In the genomic region with DNA sequence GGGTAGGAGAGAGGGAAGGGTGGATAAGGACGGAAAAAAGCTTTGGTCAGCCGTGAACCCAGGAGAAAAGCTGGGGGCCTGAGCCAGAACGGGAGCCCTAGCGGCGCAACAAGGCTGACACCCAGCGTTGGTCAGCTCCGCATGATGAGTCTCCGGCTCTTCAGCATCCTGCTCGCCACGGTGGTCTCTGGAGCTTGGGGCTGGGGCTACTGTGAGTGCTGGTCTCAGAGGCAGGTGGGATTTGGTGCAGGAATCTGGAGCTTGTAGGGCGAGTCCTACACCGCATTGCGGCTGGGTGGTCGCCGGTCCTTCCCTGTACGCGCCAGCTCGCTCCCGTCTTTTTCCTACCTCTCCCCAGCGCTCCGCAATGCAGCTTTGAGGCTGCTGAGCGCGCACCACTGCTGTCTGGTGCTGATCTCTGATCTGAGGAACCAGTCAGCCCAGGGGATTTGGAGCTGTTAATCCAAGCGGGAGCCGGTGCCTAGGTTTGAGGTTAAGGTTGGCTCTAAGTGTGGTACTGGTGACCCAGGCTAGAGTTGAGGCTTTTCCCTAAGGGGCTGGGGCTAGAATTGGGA, we compare ENCODE assay signal across 9 mouse cellular contexts. TPM values are rescaled to one million over a fixed set of nuclear protein-coding genes. Genes with fewer than 3 reads are reported as not detected.
A peak's percentile ranks its signal among the peaks of the same experiment; 100 is the strongest.
DNase-seq lines count a peak whose midpoint lies in the region; ATAC-seq and TF ChIP-seq lines count a peak whose summit lies in the region.
"Had no signal": no experiment of that assay in that cellular context is flagged by ENCODE, and none has a peak within 500 bp of the region (broad histone marks: within the 10 kb centered on the region; RNA-seq: fewer than 3 reads in every experiment).

No protein-coding gene starts in this region.

- no peaks in the 10 kb centered on the region for H3K9me3 ChIP-seq in embryonic facial prominence, embryonic 12.5 days
- H3K9me3 ChIP-seq in hindbrain, embryonic 14.5 days (ENCODE audit: control insufficient read depth, low read length), result no peaks in the 10 kb centered on the region
- no peaks in the 10 kb centered on the region for H3K9me3 ChIP-seq in liver, embryonic 16.5 days (replicated peaks; ENCODE audit: control insufficient read depth, low read length)

- H3K36me3 ChIP-seq in embryonic facial prominence, embryonic 12.5 days, result no peaks in the 10 kb centered on the region
- no peaks in the 10 kb centered on the region for H3K36me3 ChIP-seq in hindbrain, embryonic 14.5 days (replicated peaks; ENCODE audit: control insufficient read depth, insufficient read depth)
- H3K36me3 ChIP-seq in liver, embryonic 16.5 days (ENCODE audit: control insufficient read depth, insufficient read depth), result no peaks in the 10 kb centered on the region
- H3K36me3 ChIP-seq in small intestine, adult 2 months (ENCODE audit: control insufficient read depth, insufficient read depth, low read length), result no peaks in the 10 kb centered on the region
- H3K36me3 ChIP-seq: G1E had no signal

- no peak for ATAC-seq in embryonic facial prominence, embryonic 12.5 days (ENCODE audit: insufficient number of reproducible peaks, insufficient read depth, low FRiP score, low TSS enrichment)
- no peak for ATAC-seq in hindbrain, embryonic 14.5 days (ENCODE audit: low FRiP score)
- ATAC-seq in liver, embryonic 16.5 days (ENCODE audit: low read depth), result no peak
- no peak for ATAC-seq in erythroid progenitor cell, adult 5-6 weeks (replicated peaks; ENCODE audit: low FRiP score, poor library complexity, severe bottlenecking)

- H3K27ac ChIP-seq in gastrocnemius, adult 2 months, result peak overlapping the region; percentile 28
- no peak overlapping the region for H3K27ac ChIP-seq in embryonic facial prominence, embryonic 12.5 days
- peak overlapping the region; percentile 54 for H3K27ac ChIP-seq in hindbrain, embryonic 14.5 days
- no peak overlapping the region for H3K27ac ChIP-seq in liver, embryonic 16.5 days (ENCODE audit: low read length)
- no peak overlapping the region for H3K27ac ChIP-seq in small intestine, adult 2 months (ENCODE audit: insufficient read depth, low read depth, low read length)

- intact Hi-C loops in gastrocnemius, adult 2 months (cut with DNase I), result loop anchor here (5.0 kb wide), 2 partner anchors 94 to 284 kb away; a partner anchor contains a TSS

- TF ChIP-seq CTCF in gastrocnemius, adult 2 months (IDR thresholded peaks at IDR 0.05), result peak; percentile 59
- TF ChIP-seq CTCF in small intestine, adult 2 months (IDR thresholded peaks at IDR 0.05; ENCODE audit: extremely low read depth, insufficient read length, insufficient replicate concordance, low read depth, low read length), result peak; percentile 24; the same call in 1 of the 2 replicates

- peaks cover 73% of the 10 kb centered on the region for H3K27me3 ChIP-seq in embryonic facial prominence, embryonic 12.5 days
- H3K27me3 ChIP-seq in hindbrain, embryonic 14.5 days (ENCODE audit: control insufficient read depth, insufficient read depth, low read length), result peaks cover 40% of the 10 kb centered on the region
- H3K27me3 ChIP-seq in liver, embryonic 16.5 days (ENCODE audit: control insufficient read depth, insufficient read depth, low read depth, low read length), result peaks cover 87% of the 10 kb centered on the region
- no peaks in the 10 kb centered on the region for H3K27me3 ChIP-seq in small intestine, adult 2 months (ENCODE audit: control insufficient read depth, insufficient read depth, low read length)

- TF ChIP-seq POLR2A in small intestine, adult 2 months (IDR thresholded peaks at IDR 0.05; ENCODE audit: low read depth, low read length), result no peak

- H3K4me1 ChIP-seq in embryonic facial prominence, embryonic 12.5 days, result peaks cover 42% of the 10 kb centered on the region
- H3K4me1 ChIP-seq in hindbrain, embryonic 14.5 days (replicated peaks; ENCODE audit: control insufficient read depth, insufficient read depth, low read length), result peaks cover 47% of the 10 kb centered on the region
- H3K4me1 ChIP-seq in liver, embryonic 16.5 days (ENCODE audit: control insufficient read depth, low read depth, low read length), result peaks cover 21% of the 10 kb centered on the region
- peaks cover 24% of the 10 kb centered on the region for H3K4me1 ChIP-seq in small intestine, adult 2 months (ENCODE audit: control insufficient read depth, insufficient read depth, insufficient read length, low read length)

- peak overlapping the region; percentile 61 for H3K4me3 ChIP-seq in gastrocnemius, adult 2 months
- peak overlapping the region; percentile 29 for H3K4me3 ChIP-seq in embryonic facial prominence, embryonic 12.5 days
- H3K4me3 ChIP-seq in hindbrain, embryonic 14.5 days (replicated peaks; ENCODE audit: low read length), result peak overlapping the region; percentile 41
- H3K4me3 ChIP-seq in liver, embryonic 16.5 days (ENCODE audit: low read depth, low read length), result no peak overlapping the region
- peak overlapping the region; percentile 40 for H3K4me3 ChIP-seq in small intestine, adult 2 months (ENCODE audit: low read depth, low read length)

- peak overlapping the region; percentile 48 for H3K4me2 ChIP-seq in embryonic facial prominence, embryonic 12.5 days (replicated peaks)
- H3K4me2 ChIP-seq in hindbrain, embryonic 14.5 days (replicated peaks), result peak overlapping the region; percentile 63
- peak overlapping the region; percentile 34; the same call in 1 of the 2 replicates for H3K4me2 ChIP-seq in liver, embryonic 16.5 days (ENCODE audit: low read depth, low read length)

- H3K9ac ChIP-seq in embryonic facial prominence, embryonic 12.5 days, result no peak overlapping the region
- peak overlapping the region; percentile 48 for H3K9ac ChIP-seq in hindbrain, embryonic 14.5 days
- H3K9ac ChIP-seq in liver, embryonic 16.5 days (ENCODE audit: low read depth, low read length), result no peak overlapping the region

- DNase-seq in gastrocnemius, adult 2 months, result peak; percentile 72
- no peak for DNase-seq in gastrocnemius, postnatal 25 days
- DNase-seq in ES-CJ7 (ENCODE audit: low read depth, low spot score), result peak; percentile 44
- DNase-seq in hindbrain, embryonic 14.5 days (ENCODE audit: low spot score), result no peak

- under 1% methylated on average over 25 of the region's 25 CpGs for WGBS in embryonic facial prominence, embryonic 12.5 days
- WGBS in hindbrain, embryonic 14.5 days, result 2% methylated on average over 25 of the region's 25 CpGs
- 2% methylated on average over 25 of the region's 25 CpGs for WGBS in liver, embryonic 16.5 days (ENCODE audit: insufficient replicate concordance)
- 2% methylated on average over 25 of the region's 25 CpGs for WGBS in small intestine, adult 2 months

RNA-seq across cellular contexts. Expression of a gene that starts 1.0 kb away (rescaled TPM):
- not detected for total RNA-seq in gastrocnemius, adult 2 months (2021)
- total RNA-seq in gastrocnemius, postnatal 25 days (2021), result not detected
- polyA plus RNA-seq in embryonic facial prominence, embryonic 12.5 days (2016; fragmentation: Nextera tagmentation; extraction: Ambion mirVana), result 0.13 and 0.24 TPM in 2 replicates
- 0.23 and 0.25 TPM in 2 replicates for polyA plus RNA-seq in hindbrain, embryonic 14.5 days (2014; fragmentation: Nextera tagmentation; extraction: Ambion mirVana)
- 0.05 and 0.08 TPM in 2 replicates for polyA plus RNA-seq in liver, embryonic 16.5 days (2015; fragmentation: Nextera tagmentation; extraction: Ambion mirVana)
- 18.4 and 25.7 TPM in 2 replicates for polyA plus RNA-seq in small intestine, adult 2 months (2012; rRNA removed)
- not detected in 2 replicates for total RNA-seq in erythroid progenitor cell, adult 5-6 weeks (2015; ENCODE audit: low replicate concordance)
- not detected in 2 replicates for total RNA-seq in erythroid progenitor cell, adult 5-6 weeks (2017; ENCODE audit: low replicate concordance)
- total RNA-seq: G1E had no signal
- polyA plus RNA-seq: G1E had no signal

RNA-seq across cellular contexts. Expression of a gene that starts 5.1 kb away (rescaled TPM):
- 10 to 100 TPM; 20.7 to 35.3 TPM for total RNA-seq in gastrocnemius, adult 2 months (2021)
- total RNA-seq in gastrocnemius, postnatal 25 days (2021), result 10 to 100 TPM; 18.4 to 24.0 TPM
- polyA plus RNA-seq in embryonic facial prominence, embryonic 12.5 days (2016; fragmentation: Nextera tagmentation; extraction: Ambion mirVana), result 10.3 and 11.9 TPM in 2 replicates
- polyA plus RNA-seq in hindbrain, embryonic 14.5 days (2014; fragmentation: Nextera tagmentation; extraction: Ambion mirVana), result 7.7 and 9.5 TPM in 2 replicates
- polyA plus RNA-seq in liver, embryonic 16.5 days (2015; fragmentation: Nextera tagmentation; extraction: Ambion mirVana), result 1.1 and 1.7 TPM in 2 replicates
- 33.0 and 84.5 TPM in 2 replicates for polyA plus RNA-seq in small intestine, adult 2 months (2012; rRNA removed)
- total RNA-seq in erythroid progenitor cell, adult 5-6 weeks (2015; ENCODE audit: low replicate concordance), result not detected in 2 replicates
- not detected in 2 replicates for total RNA-seq in erythroid progenitor cell, adult 5-6 weeks (2017; ENCODE audit: low replicate concordance)

RNA-seq across cellular contexts. Expression of a gene that starts 5.9 kb away (rescaled TPM):
- total RNA-seq in gastrocnemius, adult 2 months (2021), result 1 to 10 TPM; 1.2 to 1.6 TPM
- total RNA-seq in gastrocnemius, postnatal 25 days (2021), result 1 to 10 TPM in 1 of 2 experiments, under 1 TPM in 1; 0.99 to 2.2 TPM
- polyA plus RNA-seq in embryonic facial prominence, embryonic 12.5 days (2016; fragmentation: Nextera tagmentation; extraction: Ambion mirVana), result 0.50 and 0.60 TPM in 2 replicates
- 6.0 and 6.5 TPM in 2 replicates for polyA plus RNA-seq in hindbrain, embryonic 14.5 days (2014; fragmentation: Nextera tagmentation; extraction: Ambion mirVana)
- 0.11 and 0.17 TPM in 2 replicates for polyA plus RNA-seq in liver, embryonic 16.5 days (2015; fragmentation: Nextera tagmentation; extraction: Ambion mirVana)
- 2.7 and 2.8 TPM in 2 replicates for polyA plus RNA-seq in small intestine, adult 2 months (2012; rRNA removed)
- not detected in 2 replicates for total RNA-seq in erythroid progenitor cell, adult 5-6 weeks (2015; ENCODE audit: low replicate concordance)
- not detected in 2 replicates for total RNA-seq in erythroid progenitor cell, adult 5-6 weeks (2017; ENCODE audit: low replicate concordance)

RNA-seq across cellular contexts. Expression of a gene that starts 20.5 kb away (rescaled TPM):
- total RNA-seq in gastrocnemius, adult 2 months (2021), result 1 to 10 TPM; 2.4 to 3.6 TPM
- 1 to 10 TPM; 2.7 to 2.8 TPM for total RNA-seq in gastrocnemius, postnatal 25 days (2021)
- polyA plus RNA-seq in embryonic facial prominence, embryonic 12.5 days (2016; fragmentation: Nextera tagmentation; extraction: Ambion mirVana), result 9.4 and 10.8 TPM in 2 replicates
- polyA plus RNA-seq in hindbrain, embryonic 14.5 days (2014; fragmentation: Nextera tagmentation; extraction: Ambion mirVana), result 48.6 and 50.6 TPM in 2 replicates
- 0.05 and 0.09 TPM in 2 replicates for polyA plus RNA-seq in liver, embryonic 16.5 days (2015; fragmentation: Nextera tagmentation; extraction: Ambion mirVana)
- polyA plus RNA-seq in small intestine, adult 2 months (2012; rRNA removed), result 1.1 and 2.2 TPM in 2 replicates
- total RNA-seq in erythroid progenitor cell, adult 5-6 weeks (2015; ENCODE audit: low replicate concordance), result not detected in 2 replicates
- not detected in 2 replicates for total RNA-seq in erythroid progenitor cell, adult 5-6 weeks (2017; ENCODE audit: low replicate concordance)
- total RNA-seq: G1E had no signal
- polyA plus RNA-seq: G1E had no signal

RNA-seq across cellular contexts. Expression of a gene that starts 50.1 kb away (rescaled TPM):
- total RNA-seq in gastrocnemius, adult 2 months (2021), result 10 to 100 TPM; 25.9 to 26.3 TPM
- total RNA-seq in gastrocnemius, postnatal 25 days (2021), result 10 to 100 TPM; 17.8 to 18.9 TPM
- polyA plus RNA-seq in embryonic facial prominence, embryonic 12.5 days (2016; fragmentation: Nextera tagmentation; extraction: Ambion mirVana), result 15.6 and 17.3 TPM in 2 replicates
- polyA plus RNA-seq in hindbrain, embryonic 14.5 days (2014; fragmentation: Nextera tagmentation; extraction: Ambion mirVana), result 26.9 and 37.2 TPM in 2 replicates
- polyA plus RNA-seq in liver, embryonic 16.5 days (2015; fragmentation: Nextera tagmentation; extraction: Ambion mirVana), result 10.8 and 12.5 TPM in 2 replicates
- 7.9 and 20.0 TPM in 2 replicates for polyA plus RNA-seq in small intestine, adult 2 months (2012; rRNA removed)
- total RNA-seq in erythroid progenitor cell, adult 5-6 weeks (2015; ENCODE audit: low replicate concordance), result 32.3 and 58.4 TPM in 2 replicates
- total RNA-seq in erythroid progenitor cell, adult 5-6 weeks (2017; ENCODE audit: low replicate concordance), result 43.8 and 53.9 TPM in 2 replicates

Comparison
In these comparisons a context has a peak if more than half of its experiments do, and no peak if none do; other contexts are left out.
1. DNase-seq: peak in gastrocnemius, adult 2 months (single experiment) and ES-CJ7 (single experiment); none in gastrocnemius, postnatal 25 days (single experiment) and hindbrain, embryonic 14.5 days (single experiment).
2. H3K27ac ChIP-seq: peak in gastrocnemius, adult 2 months (single experiment) and hindbrain, embryonic 14.5 days (single experiment); none in embryonic facial prominence, embryonic 12.5 days (single experiment), liver, embryonic 16.5 days (single experiment) and small intestine, adult 2 months (single experiment).
3. RNA of a gene that starts 1.0 kb away (polyA plus RNA-seq): 18.4 to 25.7 TPM in small intestine, adult 2 months; 0.23 to 0.25 TPM in hindbrain, embryonic 14.5 days, 0.13 to 0.24 TPM in embryonic facial prominence, embryonic 12.5 days and 0.05 to 0.08 TPM in liver, embryonic 16.5 days; every median in the first group is over 10 times any median in the second.
4. Peak in every context shown above with its lines, with median percentiles within 50 percentile points of each other: H3K4me2 ChIP-seq.